Mouse (Mus musculus): ENCODE measurements at regions not wholly inside any gene's neighbourhood (a gene's known extent, or its start where the extent isn't known, plus 50 kb on each side); places are given as distances from the start of the nearest gene placed in this dataset.
"Not testable (repeated sequence)": the region's sequence is repeated elsewhere in the genome, so short reads cannot be mapped to it uniquely, and the experiment has no call there.

GRCm38 (mm10) chr3:21937281-21938035 lies 139.0 kb upstream of the Tbl1xr1 start:
- peak; percentile 62 for DNase-seq (ENCODE audit: low spot score)

- peak; percentile 51 for DNase-seq (ENCODE audit: low spot score)
Observed at GRCm38 (mm10) chr3:21938071-21938848, 138.2 kb upstream of the Tbl1xr1 start.

GRCm38 (mm10) chr3:21939738-21940137 lies 136.7 kb upstream of the Tbl1xr1 start:
- DNase-seq (ENCODE audit: low spot score): no peak

GRCm38 (mm10) chr3:21941596-21941995 lies 134.9 kb upstream of the Tbl1xr1 start:
- DNase-seq (ENCODE audit: low spot score): no peak

GRCm38 (mm10) chr3:21942912-21943311 lies 133.5 kb upstream of the Tbl1xr1 start:
- no peak for DNase-seq (ENCODE audit: low spot score)

- DNase-seq (ENCODE audit: low spot score): no peak
Observed at GRCm38 (mm10) chr3:21945775-21946174, 130.7 kb upstream of the Tbl1xr1 start.

GRCm38 (mm10) chr3:21947320-21948073 lies 129.0 kb upstream of the Tbl1xr1 start:
- DNase-seq (ENCODE audit: low spot score): no peak

GRCm38 (mm10) chr3:21948074-21948659 lies 128.3 kb upstream of the Tbl1xr1 start:
- DNase-seq (ENCODE audit: low spot score): no peak

GRCm38 (mm10) chr3:21949459-21949858 lies 127.0 kb upstream of the Tbl1xr1 start:
- no peak for DNase-seq (ENCODE audit: low spot score)

GRCm38 (mm10) chr3:21950571-21950970 lies 125.9 kb upstream of the Tbl1xr1 start:
- no peak for DNase-seq (ENCODE audit: low spot score)

- no peak for DNase-seq (ENCODE audit: low spot score)
Observed at GRCm38 (mm10) chr3:21951446-21952285, 124.8 kb upstream of the Tbl1xr1 start.

GRCm38 (mm10) chr3:21952695-21953415 lies 123.6 kb upstream of the Tbl1xr1 start:
- no peak for DNase-seq (ENCODE audit: low spot score)

- no peak for DNase-seq (ENCODE audit: low spot score)
Observed at GRCm38 (mm10) chr3:21953416-21953810, 123.0 kb upstream of the Tbl1xr1 start.

- DNase-seq (ENCODE audit: low spot score): no peak
Observed at GRCm38 (mm10) chr3:21955681-21956080, 120.8 kb upstream of the Tbl1xr1 start.

- DNase-seq (ENCODE audit: low spot score): not testable (repeated sequence)
Observed at GRCm38 (mm10) chr3:21957105-21957504, 119.3 kb upstream of the Tbl1xr1 start.

- DNase-seq (ENCODE audit: low spot score): no peak
Observed at GRCm38 (mm10) chr3:21958595-21959286, 117.7 kb upstream of the Tbl1xr1 start.

- DNase-seq (ENCODE audit: low spot score): no peak
Observed at GRCm38 (mm10) chr3:21961091-21961490, 115.4 kb upstream of the Tbl1xr1 start.

GRCm38 (mm10) chr3:21961746-21962145 lies 114.7 kb upstream of the Tbl1xr1 start:
- DNase-seq (ENCODE audit: low spot score): no peak

- DNase-seq (ENCODE audit: low spot score): no peak
Observed at GRCm38 (mm10) chr3:21962360-21962782, 114.1 kb upstream of the Tbl1xr1 start.

Data from layer of hippocampus, adult 11-12 months (tissue).